Mouse (Mus musculus): ENCODE results near the gene Mtx1.

DNA sequence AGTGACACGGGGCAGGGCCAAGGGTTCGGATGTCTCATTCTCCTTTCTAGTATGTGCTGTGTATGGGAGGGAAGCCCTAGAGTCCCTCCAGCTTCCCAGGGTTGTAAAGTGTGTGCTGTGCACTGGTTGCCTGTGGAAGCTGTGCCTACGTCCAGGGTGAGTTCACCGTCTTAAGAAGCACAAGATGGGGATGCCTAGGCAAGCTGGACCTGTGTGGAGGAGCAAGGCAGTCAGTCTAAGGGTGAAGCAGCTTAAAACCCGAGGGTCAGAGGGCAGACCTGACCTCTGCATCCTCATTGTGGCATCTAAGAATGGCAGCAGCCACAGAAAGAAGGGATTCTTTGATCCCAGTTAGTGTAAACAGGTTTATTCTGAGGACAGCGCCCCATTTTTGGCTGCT is 18.2 kb downstream of the Mtx1 start:
- no peak for TF ChIP-seq CTCF (IDR thresholded peaks at IDR 0.05; ENCODE audit: borderline replicate concordance, insufficient read depth, low read depth, low read length)
- no peak for TF ChIP-seq POLR2A (IDR thresholded peaks at IDR 0.05; ENCODE audit: borderline replicate concordance, insufficient read depth, low read length)

Data from cerebellum, adult 2 months (tissue).